Mouse (Mus musculus) embryonic facial prominence, embryonic 14.5 days (tissue): ENCODE results near the gene Elovl5. TPM values are rescaled to one million over a fixed set of nuclear protein-coding genes. Genes with fewer than 3 reads are reported as not detected.

Source experiments
- ATAC-seq: fragments of 200-750 bp; cut with Nextera tagmentation; 2 replicates; pipeline ENCODE4 v1.8.0; 2017; ENCODE audit warnings: low read depth, moderate number of reproducible peaks, moderate TSS enrichment
- DNase-seq: peaks from one replicate; pipeline ENCODE4 v3.0.0-alpha.2; 2015; ENCODE audit warnings: low spot score
- H3K27ac ChIP-seq: fragments of 300-500 bp; sonication (generic); replicated peaks from 2 replicates; pipeline ENCODE4 v1.5.1; 2014; ENCODE audit warnings: low read depth, mild to moderate bottlenecking, low read length, moderate library complexity
- H3K27me3 ChIP-seq: fragments of 300-500 bp; sonication (generic); replicated peaks from 2 replicates; pipeline ENCODE4 v1.6.1; 2014; ENCODE audit warnings: low read length; ENCODE audit not compliant: control insufficient read depth, insufficient read depth
- H3K36me3 ChIP-seq: fragments of 300-500 bp; sonication (generic); 2 replicates; pipeline ENCODE4 v1.6.1; 2014; ENCODE audit warnings: low read length, mixed read lengths; ENCODE audit not compliant: control insufficient read depth, insufficient read depth
- H3K4me1 ChIP-seq: fragments of 300-500 bp; sonication (generic); 2 replicates; pipeline ENCODE4 v1.6.1; 2014; ENCODE audit warnings: antibody characterized with exemption, low read length; ENCODE audit not compliant: control insufficient read depth, insufficient read depth
- H3K4me2 ChIP-seq: fragments of 300-500 bp; sonication (generic); 2 replicates; pipeline ENCODE4 v1.6.1; 2014; ENCODE audit warnings: low read depth, mild to moderate bottlenecking, low read length, moderate library complexity, mixed read lengths
- H3K4me3 ChIP-seq: fragments of 300-500 bp; sonication (generic); 2 replicates; pipeline ENCODE4 v1.5.1; 2014; ENCODE audit warnings: low read depth, mild to moderate bottlenecking, low read length
- H3K9ac ChIP-seq: fragments of 300-500 bp; sonication (generic); 2 replicates; pipeline ENCODE4 v1.6.1; 2014; ENCODE audit warnings: low read depth, mild to moderate bottlenecking, low read length, moderate library complexity, mixed read lengths
- H3K9me3 ChIP-seq: fragments of 300-500 bp; sonication (generic); 2 replicates; pipeline ENCODE4 v1.6.1; 2016; ENCODE audit warnings: low read length; ENCODE audit not compliant: control insufficient read depth
- WGBS: fragments of 180-500 bp; shearing (Covaris S2); extraction: QIAGEN DNeasy Blood & Tissue Kit; methylation state at CpG from one replicate; pipeline ENCODE4 v1.1.7; 2014; 5-methylcytosine and 5-hydroxymethylcytosine counted together
- polyA plus RNA-seq: library from polyadenylated mRNA; unstranded; fragments of >200 nt; fragmentation: Nextera tagmentation; extraction: Ambion mirVana; gene quantifications from 2 replicates; pipeline ENCODE4 v1.2.1, GENCODE M21; 2014

Elovl5 gene
- polyA plus RNA-seq, 1 experiment from 2014 or later, result 74.2 TPM

DNA sequence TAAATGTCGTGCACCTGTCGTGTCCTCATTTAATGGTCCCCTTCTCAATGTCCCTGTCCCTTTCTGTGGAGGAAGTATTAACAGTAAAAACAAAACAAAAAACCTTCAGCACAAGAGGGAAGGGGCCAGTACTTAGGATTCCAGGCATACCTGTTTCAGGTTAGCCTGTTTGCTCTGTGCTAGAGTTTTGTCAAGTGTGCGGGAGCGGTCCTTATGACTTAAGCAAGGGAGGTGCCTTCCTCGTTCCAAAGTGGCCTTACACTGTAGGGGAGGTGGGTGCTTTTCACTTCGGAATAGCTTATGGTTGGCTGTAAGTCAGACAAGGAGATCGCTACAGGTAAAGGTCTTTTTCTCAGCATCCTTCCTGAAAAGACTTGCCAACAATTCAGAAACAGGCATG lies 49.7 kb downstream of the Elovl5 start:
- 0 out of 2 replicates have a peak, but pooled peaks cover 6% of the 10 kb centered on the region for H3K36me3 ChIP-seq
- H3K4me1 ChIP-seq, result peaks cover 16% of the 10 kb centered on the region
- H3K9ac ChIP-seq, result no peak overlapping the region
- no peak overlapping the region for H3K4me2 ChIP-seq
- DNase-seq (no peak), ATAC-seq (no peak)
- 95% methylated on average over 7 of the region's 7 CpGs for WGBS
- no peaks in the 10 kb centered on the region for H3K9me3 ChIP-seq
- no peak overlapping the region for H3K4me3 ChIP-seq
- H3K27me3 ChIP-seq, result no peaks in the 10 kb centered on the region
- no peak overlapping the region for H3K27ac ChIP-seq

DNA sequence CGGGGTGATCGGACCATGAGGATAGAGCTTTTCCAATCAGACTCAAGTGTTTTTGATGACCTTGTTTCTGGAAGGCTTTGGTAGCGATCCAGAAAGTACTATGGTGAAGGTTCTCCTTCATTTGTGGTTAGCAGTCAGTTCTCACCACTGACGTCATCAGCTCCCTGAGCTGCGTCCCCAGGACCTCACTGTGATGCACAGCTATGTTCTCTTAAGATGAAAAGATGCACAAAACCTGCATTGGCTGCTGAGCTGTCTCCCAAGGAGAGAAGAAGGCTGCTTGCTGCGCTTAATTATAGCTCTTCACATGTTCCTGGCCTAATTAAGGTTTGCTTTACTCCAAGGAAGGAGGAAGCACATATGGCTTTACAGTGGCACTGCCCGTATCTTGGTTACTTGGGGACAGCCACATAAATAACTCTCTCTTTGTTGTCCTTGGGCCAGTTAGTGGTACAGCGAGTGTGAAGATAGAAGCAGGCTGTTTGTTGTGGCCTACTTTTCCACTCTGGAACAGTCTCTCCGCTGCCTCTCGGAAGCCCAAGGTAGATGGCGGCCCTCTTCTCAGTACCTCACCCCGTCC lies 50.5 kb downstream of the Elovl5 start:
- Histone ChIP-seq H3K36me3 (0 out of 2 replicates have a peak, but pooled peaks cover 4% of the 10 kb centered on the region), H3K4me1 (peaks cover 16% of the 10 kb centered on the region), H3K27ac (no peak overlapping the region), H3K9ac (no peak overlapping the region), H3K9me3 (no peaks in the 10 kb centered on the region), H3K4me2 (no peak overlapping the region), H3K4me3 (no peak overlapping the region), H3K27me3 (no peaks in the 10 kb centered on the region)
- DNase-seq (no peak), ATAC-seq (no peak)
- 92% methylated on average over 12 of the region's 12 CpGs for WGBS

DNA sequence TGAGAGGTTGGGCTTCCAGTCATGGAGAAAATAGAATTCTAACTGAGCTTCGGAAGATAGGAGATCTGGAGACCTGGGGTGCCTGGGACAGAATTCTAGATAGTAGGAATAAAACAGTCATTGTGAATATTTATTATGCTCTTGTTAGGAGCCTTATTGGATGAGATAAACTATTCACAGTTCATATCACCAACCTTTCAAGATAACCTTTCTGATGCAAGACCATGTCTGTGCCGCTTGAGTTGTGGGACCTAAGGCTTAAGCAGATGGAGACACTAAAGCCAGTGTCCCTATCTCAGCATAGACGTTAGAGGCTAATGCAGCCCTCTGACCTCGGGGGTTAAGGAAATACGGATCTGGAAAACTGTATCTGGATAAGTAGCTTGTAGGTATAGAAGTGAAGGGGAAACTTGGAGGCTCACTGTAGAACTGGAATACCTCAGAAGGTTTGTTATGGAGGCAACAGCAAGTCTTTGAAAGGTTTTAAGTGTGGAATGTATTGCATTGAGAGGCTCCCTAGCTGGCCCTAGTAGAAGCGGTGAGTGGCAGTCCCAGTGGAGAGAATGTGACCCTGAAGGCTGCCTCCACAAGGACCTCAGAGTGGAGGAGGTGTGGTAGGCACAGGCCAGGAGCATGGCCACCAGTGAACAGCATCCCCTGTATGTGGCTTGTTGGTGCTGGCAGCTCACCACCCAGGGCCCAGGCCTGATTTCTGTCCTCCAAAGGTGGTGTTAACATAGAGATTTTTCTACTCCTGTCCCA lies 52.2 kb downstream of the Elovl5 start:
- H3K4me3 ChIP-seq, result no peak overlapping the region
- H3K36me3 ChIP-seq, result no peaks in the 10 kb centered on the region
- no peak overlapping the region for H3K4me2 ChIP-seq
- no peaks in the 10 kb centered on the region for H3K9me3 ChIP-seq
- H3K4me1 ChIP-seq, result peaks cover 10% of the 10 kb centered on the region; the same call in 1 of the 2 replicates
- H3K27me3 ChIP-seq, result no peaks in the 10 kb centered on the region
- H3K9ac ChIP-seq, result no peak overlapping the region
- ATAC-seq, result no peak
- 83% methylated on average over 6 of the region's 6 CpGs for WGBS
- DNase-seq, result no peak
- H3K27ac ChIP-seq, result no peak overlapping the region

DNA sequence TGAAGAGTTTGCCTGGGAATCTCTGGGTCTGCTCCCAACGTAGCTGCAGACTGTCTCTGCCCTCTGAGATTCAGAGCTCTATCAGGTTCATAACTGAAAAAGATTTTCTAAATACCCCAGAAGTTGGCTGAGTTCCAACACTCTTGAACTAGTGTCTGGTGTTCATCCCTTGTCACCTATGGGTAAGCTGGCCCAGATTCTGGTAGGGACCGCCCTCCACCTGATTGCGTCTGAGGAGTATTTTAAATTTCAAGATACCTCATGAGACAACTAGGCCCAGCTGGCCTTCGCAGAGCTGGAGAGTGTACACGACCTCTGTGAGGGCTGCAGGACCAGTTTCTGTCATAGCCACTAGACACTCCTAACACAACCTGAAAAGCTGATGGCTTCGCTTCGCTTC lies 61.8 kb downstream of the Elovl5 start:
- ATAC-seq, result no peak
- Histone ChIP-seq H3K36me3 (peaks cover 72% of the 10 kb centered on the region), H3K27me3 (no peaks in the 10 kb centered on the region), H3K4me2 (no peak overlapping the region), H3K4me3 (no peak overlapping the region), H3K9ac (no peak overlapping the region), H3K27ac (no peak overlapping the region), H3K9me3 (no peaks in the 10 kb centered on the region), H3K4me1 (no peaks in the 10 kb centered on the region)
- DNase-seq, result no peak
- WGBS, result 81% methylated on average over 7 of the region's 7 CpGs

DNA sequence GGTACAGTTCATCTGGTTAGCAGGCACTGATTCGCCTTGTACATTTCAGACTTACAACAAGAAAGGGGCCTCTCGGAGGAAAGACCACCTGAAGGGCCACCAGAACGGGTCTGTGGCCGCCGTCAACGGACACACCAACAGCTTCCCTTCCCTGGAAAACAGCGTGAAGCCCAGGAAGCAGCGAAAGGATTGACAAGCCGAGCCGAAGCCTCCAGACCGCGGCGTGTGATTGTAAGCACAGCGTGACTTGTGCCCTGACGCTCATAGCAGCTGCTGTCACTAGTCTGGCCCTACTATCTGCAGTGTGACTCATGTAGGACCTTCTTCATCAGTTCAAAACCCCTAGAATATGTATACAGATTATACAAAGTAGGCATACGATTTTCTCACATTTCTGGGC lies 65.5 kb downstream of the Elovl5 start:
- ATAC-seq, result no peak
- DNase-seq, result no peak
- Histone ChIP-seq H3K27ac (no peak overlapping the region), H3K36me3 (peaks cover 53% of the 10 kb centered on the region), H3K4me1 (peaks cover 4% of the 10 kb centered on the region; the same call in 1 of the 2 replicates), H3K9me3 (no peaks in the 10 kb centered on the region), H3K4me2 (no peak overlapping the region), H3K4me3 (no peak overlapping the region), H3K27me3 (no peaks in the 10 kb centered on the region), H3K9ac (no peak overlapping the region)
- 94% methylated on average over 16 of the region's 16 CpGs for WGBS

GRCm38 (mm10) chr9:77983521-77983920 lies 66.4 kb downstream of the Elovl5 start:
- H3K36me3 ChIP-seq, result peaks cover 45% of the 10 kb centered on the region
- DNase-seq (no peak), ATAC-seq (no peak)
- peaks cover 4% of the 10 kb centered on the region; the same call in 1 of the 2 replicates for H3K4me1 ChIP-seq
- WGBS, result 88% methylated on average over 6 of the region's 6 CpGs
- no peak overlapping the region for H3K4me3 ChIP-seq
- H3K4me2 ChIP-seq, result no peak overlapping the region
- H3K27ac ChIP-seq, result no peak overlapping the region
- H3K9me3 ChIP-seq, result no peaks in the 10 kb centered on the region
- H3K9ac ChIP-seq, result no peak overlapping the region
- H3K27me3 ChIP-seq, result no peaks in the 10 kb centered on the region

GRCm38 (mm10) chr9:77986153-77986795 lies 69.1 kb downstream of the Elovl5 start:
- H3K4me1 ChIP-seq, result peaks cover 4% of the 10 kb centered on the region; the same call in 1 of the 2 replicates
- peak; percentile 64 for DNase-seq

DNA sequence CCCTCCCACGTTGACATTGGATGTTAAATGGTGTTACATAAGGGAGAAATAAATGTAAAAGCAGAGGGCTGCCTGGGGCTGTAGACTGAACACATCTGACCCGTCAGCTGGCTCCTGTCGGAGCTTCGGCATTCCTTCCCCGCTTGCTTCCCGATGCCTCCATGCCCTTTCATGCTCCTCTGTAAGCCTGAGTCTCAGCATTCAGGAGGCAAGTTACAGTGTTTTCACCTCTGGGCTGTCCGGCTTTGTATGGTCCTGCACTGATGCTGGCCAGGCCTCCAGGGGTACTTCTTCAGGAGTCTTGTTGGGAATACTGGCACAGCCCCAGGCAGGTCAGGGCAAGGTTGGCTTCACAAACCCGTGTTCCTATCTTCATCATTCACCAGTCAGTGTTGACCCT lies 72.5 kb downstream of the Elovl5 start:
- Histone ChIP-seq H3K9ac (no peak overlapping the region), H3K27ac (no peak overlapping the region), H3K36me3 (no peaks in the 10 kb centered on the region), H3K9me3 (no peaks in the 10 kb centered on the region), H3K4me1 (peaks cover 4% of the 10 kb centered on the region; the same call in 1 of the 2 replicates), H3K4me3 (no peak overlapping the region), H3K27me3 (no peaks in the 10 kb centered on the region), H3K4me2 (no peak overlapping the region)
- DNase-seq, result no peak
- WGBS, result 56% methylated on average over 8 of the region's 8 CpGs
- ATAC-seq, result no peak

More at GRCm38 (mm10) chr9:77986153-77986795, 69.1 kb downstream of the Elovl5 start:
- Histone ChIP-seq H3K9ac (0 out of 2 replicates have a peak overlapping the region, but pooled peaks have one; percentile 5), H3K27ac (no peak overlapping the region), H3K9me3 (no peaks in the 10 kb centered on the region), H3K4me2 (no peak overlapping the region), H3K36me3 (peaks cover 27% of the 10 kb centered on the region), H3K4me3 (no peak overlapping the region), H3K27me3 (no peaks in the 10 kb centered on the region)
- ATAC-seq, result no peak
- WGBS, result 66% methylated on average over 8 of the region's 8 CpGs
